Mouse (Mus musculus): ENCODE results near the gene Ttbk1. TPM values are rescaled to one million over a fixed set of nuclear protein-coding genes. Genes with fewer than 3 reads are reported as not detected.
A peak's percentile ranks its signal among the peaks of the same experiment; 100 is the strongest.

Ttbk1 gene
- polyA plus RNA-seq, 2 experiments, result 0.06 to 0.31 TPM

DNA sequence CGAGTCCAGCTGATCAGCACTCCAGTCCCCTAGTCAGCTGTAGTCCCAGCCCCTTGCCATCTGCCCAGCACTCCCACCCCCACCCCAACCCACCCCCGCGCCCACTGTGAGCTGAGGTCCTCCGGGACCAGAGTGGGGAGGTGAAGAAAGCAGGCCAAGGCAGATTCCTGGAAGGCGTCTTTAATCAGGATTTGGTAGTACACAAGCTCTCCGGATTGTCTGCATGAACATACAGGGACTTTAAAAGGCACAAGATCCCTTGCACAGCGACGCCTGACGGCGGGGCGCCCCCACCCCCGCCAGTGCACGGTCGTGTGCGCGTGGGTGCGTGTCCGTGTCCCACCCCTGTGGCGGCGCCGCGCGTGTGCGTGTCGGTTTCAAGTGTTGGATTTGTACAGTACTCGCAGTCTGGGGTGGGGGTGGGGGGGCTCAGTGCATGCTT is 33.5 kb downstream of the Ttbk1 start:
- Histone ChIP-seq H3K27me3 (ENCODE audit: control insufficient read depth, insufficient read depth, low read length) (peaks cover 52% of the 10 kb centered on the region), H3K9ac (ENCODE audit: low read depth, low read length, severe bottlenecking) (no peak overlapping the region), H3K27ac (replicated peaks; ENCODE audit: low read depth, low read length) (no peak overlapping the region), H3K9me3 (ENCODE audit: control insufficient read depth, low read length) (no peaks in the 10 kb centered on the region), H3K36me3 (ENCODE audit: control insufficient read depth, insufficient read depth, low read length) (no peaks in the 10 kb centered on the region), H3K4me1 (ENCODE audit: control insufficient read depth, insufficient read depth, low read length) (peaks cover 8% of the 10 kb centered on the region), H3K4me2 (replicated peaks; ENCODE audit: low read depth, low read length, severe bottlenecking) (peak overlapping the region; percentile 80), H3K4me3 (replicated peaks; ENCODE audit: low read length) (peak overlapping the region; percentile 39)
- 1% methylated on average over 26 of the region's 26 CpGs for WGBS
- ATAC-seq (ENCODE audit: low FRiP score, low read depth) (peak; percentile 35; the same call in 1 of the 2 replicates), DNase-seq (ENCODE audit: low spot score) (no peak)
- TF ChIP-seq POLR2A (IDR thresholded peaks at IDR 0.05; ENCODE audit: borderline replicate concordance, extremely low read depth, insufficient read depth, insufficient read length), result no peak

DNA sequence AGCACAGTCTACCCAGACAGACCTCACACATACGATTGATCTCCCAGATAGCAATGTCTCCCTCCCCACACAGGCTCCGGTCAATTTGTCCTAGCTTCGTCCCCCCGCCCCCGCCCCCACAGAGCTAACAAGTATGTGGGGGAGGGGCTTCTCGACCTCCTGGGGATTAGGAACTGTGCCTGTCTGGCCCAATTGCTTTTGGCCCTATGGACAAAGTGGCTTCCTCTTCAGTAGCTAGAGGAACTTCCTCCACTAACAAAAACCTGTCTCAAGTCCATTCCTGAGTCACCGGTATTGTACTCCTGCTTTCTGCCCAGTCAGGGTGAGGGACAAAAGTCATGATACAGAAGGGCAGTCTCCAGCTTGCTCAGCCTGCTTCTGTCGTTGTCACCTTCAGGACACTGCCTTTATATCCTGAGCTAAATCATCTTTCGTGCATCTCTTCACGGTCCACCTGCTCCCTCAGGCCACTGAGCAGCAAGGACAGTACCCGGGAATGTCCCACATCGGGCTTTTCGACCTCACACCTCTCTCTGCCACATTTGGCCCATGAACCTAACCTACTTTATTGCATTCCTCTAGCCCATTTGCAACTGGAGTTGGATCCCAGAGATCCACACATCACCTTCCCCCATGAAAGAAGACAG is 34.0 kb downstream of the Ttbk1 start:
- H3K4me2 ChIP-seq (replicated peaks; ENCODE audit: low read depth, low read length, severe bottlenecking), result peak overlapping the region; percentile 80; the same call in 1 of the 2 replicates
- H3K27me3 ChIP-seq (ENCODE audit: control insufficient read depth, insufficient read depth, low read length), result peaks cover 47% of the 10 kb centered on the region
- no peak overlapping the region for H3K9ac ChIP-seq (ENCODE audit: low read depth, low read length, severe bottlenecking)
- H3K27ac ChIP-seq (replicated peaks; ENCODE audit: low read depth, low read length), result no peak overlapping the region
- ATAC-seq (ENCODE audit: low FRiP score, low read depth) (no peak), DNase-seq (ENCODE audit: low spot score) (no peak)
- H3K4me3 ChIP-seq (replicated peaks; ENCODE audit: low read length), result no peak overlapping the region
- no peak for TF ChIP-seq POLR2A (IDR thresholded peaks at IDR 0.05; ENCODE audit: borderline replicate concordance, extremely low read depth, insufficient read depth, insufficient read length)
- no peaks in the 10 kb centered on the region for H3K9me3 ChIP-seq (ENCODE audit: control insufficient read depth, low read length)
- H3K36me3 ChIP-seq (ENCODE audit: control insufficient read depth, insufficient read depth, low read length), result no peaks in the 10 kb centered on the region
- peaks cover 8% of the 10 kb centered on the region for H3K4me1 ChIP-seq (ENCODE audit: control insufficient read depth, insufficient read depth, low read length)
- WGBS, result 8% methylated on average over 13 of the region's 13 CpGs

DNA sequence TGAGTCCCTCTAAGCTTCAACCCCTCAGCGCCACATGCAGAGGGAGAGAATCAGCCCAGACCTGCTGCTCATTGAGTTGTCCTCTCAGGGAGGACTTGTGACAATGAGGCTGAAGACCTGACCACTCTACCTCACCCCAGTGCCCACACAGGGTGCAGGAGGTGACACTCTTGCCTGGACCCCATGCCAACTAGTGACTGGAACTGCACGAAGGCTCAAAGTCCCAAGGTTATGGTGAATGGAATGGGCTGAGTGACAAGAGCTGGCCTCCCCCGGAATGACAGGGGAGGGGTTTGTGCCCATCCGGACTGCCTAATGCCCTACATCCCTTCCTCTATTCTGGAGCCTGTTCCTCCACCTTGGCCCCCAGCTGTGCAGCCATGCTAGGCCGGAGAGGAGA is 34.8 kb downstream of the Ttbk1 start:
- no peak overlapping the region for H3K27ac ChIP-seq (replicated peaks; ENCODE audit: low read depth, low read length)
- H3K27me3 ChIP-seq (ENCODE audit: control insufficient read depth, insufficient read depth, low read length), result peaks cover 39% of the 10 kb centered on the region
- no peak for DNase-seq (ENCODE audit: low spot score)
- no peaks in the 10 kb centered on the region for H3K9me3 ChIP-seq (ENCODE audit: control insufficient read depth, low read length)
- H3K4me2 ChIP-seq (replicated peaks; ENCODE audit: low read depth, low read length, severe bottlenecking), result no peak overlapping the region
- H3K9ac ChIP-seq (ENCODE audit: low read depth, low read length, severe bottlenecking), result no peak overlapping the region
- WGBS, result 34% methylated on average over 5 of the region's 5 CpGs
- no peak overlapping the region for H3K4me3 ChIP-seq (replicated peaks; ENCODE audit: low read length)
- H3K36me3 ChIP-seq (ENCODE audit: control insufficient read depth, insufficient read depth, low read length), result no peaks in the 10 kb centered on the region
- H3K4me1 ChIP-seq (ENCODE audit: control insufficient read depth, insufficient read depth, low read length), result peaks cover 8% of the 10 kb centered on the region
- no peak for ATAC-seq (ENCODE audit: low FRiP score, low read depth)
- TF ChIP-seq POLR2A (IDR thresholded peaks at IDR 0.05; ENCODE audit: borderline replicate concordance, extremely low read depth, insufficient read depth, insufficient read length), result no peak

DNA sequence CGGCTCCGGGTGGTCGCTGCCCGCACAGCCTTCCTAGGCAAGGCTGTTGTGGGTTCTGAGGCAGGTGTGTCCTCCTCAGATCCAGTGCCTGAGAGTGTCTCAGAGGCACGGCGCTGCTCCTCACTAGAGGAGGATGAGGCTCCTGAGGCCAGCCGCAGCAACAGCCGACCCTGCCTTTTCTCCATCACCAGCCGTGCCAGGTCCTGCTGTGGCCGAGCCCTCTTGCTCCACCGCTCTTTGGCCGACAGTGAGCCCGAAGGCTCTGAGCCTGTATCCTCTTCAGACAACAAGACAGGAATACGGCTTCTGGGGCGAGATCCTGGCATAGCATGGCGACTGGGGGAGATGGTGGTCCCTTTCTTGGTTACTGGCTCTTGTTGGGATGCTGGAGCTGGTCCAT is 41.2 kb downstream of the Ttbk1 start:
- 96% methylated on average over 16 of the region's 16 CpGs for WGBS
- TF ChIP-seq POLR2A (IDR thresholded peaks at IDR 0.05; ENCODE audit: borderline replicate concordance, extremely low read depth, insufficient read depth, insufficient read length), result no peak
- no peak for DNase-seq (ENCODE audit: low spot score)

DNA sequence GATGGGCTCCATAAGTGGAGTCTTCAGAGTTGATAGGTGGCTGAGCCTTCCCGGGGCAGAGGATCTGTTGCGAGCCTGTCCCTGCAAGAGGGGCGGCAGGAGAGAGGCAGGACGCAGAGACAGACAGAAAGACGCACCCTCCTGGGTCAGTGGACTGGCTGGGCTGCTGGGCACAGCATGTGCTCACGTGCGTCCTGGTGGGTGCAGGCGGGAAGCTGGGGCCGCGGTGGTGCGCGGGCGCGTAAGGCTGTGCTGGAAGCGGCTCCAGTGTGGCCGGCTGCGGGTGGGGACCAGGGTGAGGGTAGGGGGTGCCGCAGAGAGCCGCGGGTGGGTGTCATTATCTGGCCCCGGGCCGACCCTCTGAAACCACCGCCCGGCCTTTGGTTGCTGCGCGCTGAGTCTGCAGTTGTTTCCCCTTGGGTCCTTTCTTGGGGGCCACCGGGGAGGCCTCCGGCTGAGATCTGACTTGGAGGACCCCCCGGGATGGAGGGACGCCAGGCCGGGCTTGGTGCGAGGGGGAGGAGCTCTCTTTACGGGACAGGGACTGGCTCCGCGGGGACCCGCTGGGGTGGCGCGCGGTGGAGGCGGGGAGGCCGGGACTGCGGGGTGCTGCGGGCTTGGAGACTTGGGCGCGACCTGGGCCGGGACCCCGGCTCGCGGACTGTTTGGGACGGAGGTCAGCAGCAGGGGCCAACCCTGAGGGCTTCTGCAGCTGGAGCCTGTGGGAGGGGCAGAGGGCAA is 42.5 kb downstream of the Ttbk1 start:
- DNase-seq (ENCODE audit: low spot score) (no peak), ATAC-seq (ENCODE audit: low FRiP score, low read depth) (no peak)
- under 1% methylated on average over 38 of the region's 50 CpGs for WGBS
- Histone ChIP-seq H3K9me3 (ENCODE audit: control insufficient read depth, low read length) (no peaks in the 10 kb centered on the region), H3K4me1 (ENCODE audit: control insufficient read depth, insufficient read depth, low read length) (peaks cover 4% of the 10 kb centered on the region; the same call in 1 of the 2 replicates), H3K4me3 (replicated peaks; ENCODE audit: low read length) (peak overlapping the region; percentile 36), H3K4me2 (replicated peaks; ENCODE audit: low read depth, low read length, severe bottlenecking) (peak overlapping the region; percentile 64), H3K27ac (replicated peaks; ENCODE audit: low read depth, low read length) (no peak overlapping the region), H3K36me3 (ENCODE audit: control insufficient read depth, insufficient read depth, low read length) (no peaks in the 10 kb centered on the region), H3K27me3 (ENCODE audit: control insufficient read depth, insufficient read depth, low read length) (peaks cover 46% of the 10 kb centered on the region), H3K9ac (ENCODE audit: low read depth, low read length, severe bottlenecking) (peak overlapping the region; percentile 50)
- no peak for TF ChIP-seq POLR2A (IDR thresholded peaks at IDR 0.05; ENCODE audit: borderline replicate concordance, extremely low read depth, insufficient read depth, insufficient read length)

More for the DNA sequence above, 41.2 kb downstream of the Ttbk1 start:
- Histone ChIP-seq H3K4me2 (replicated peaks; ENCODE audit: low read depth, low read length, severe bottlenecking) (no peak overlapping the region), H3K9me3 (ENCODE audit: control insufficient read depth, low read length) (no peaks in the 10 kb centered on the region), H3K4me1 (ENCODE audit: control insufficient read depth, insufficient read depth, low read length) (peaks cover 4% of the 10 kb centered on the region; the same call in 1 of the 2 replicates), H3K36me3 (ENCODE audit: control insufficient read depth, insufficient read depth, low read length) (no peaks in the 10 kb centered on the region), H3K27ac (replicated peaks; ENCODE audit: low read depth, low read length) (no peak overlapping the region), H3K27me3 (ENCODE audit: control insufficient read depth, insufficient read depth, low read length) (peaks cover 46% of the 10 kb centered on the region), H3K9ac (ENCODE audit: low read depth, low read length, severe bottlenecking) (no peak overlapping the region), H3K4me3 (replicated peaks; ENCODE audit: low read length) (no peak overlapping the region)
- ATAC-seq (ENCODE audit: low FRiP score, low read depth), result no peak

Data from limb, embryonic 14.5 days (tissue).